Mouse (Mus musculus): ENCODE results near the gene Eno1.

Eno1 gene

DNA sequence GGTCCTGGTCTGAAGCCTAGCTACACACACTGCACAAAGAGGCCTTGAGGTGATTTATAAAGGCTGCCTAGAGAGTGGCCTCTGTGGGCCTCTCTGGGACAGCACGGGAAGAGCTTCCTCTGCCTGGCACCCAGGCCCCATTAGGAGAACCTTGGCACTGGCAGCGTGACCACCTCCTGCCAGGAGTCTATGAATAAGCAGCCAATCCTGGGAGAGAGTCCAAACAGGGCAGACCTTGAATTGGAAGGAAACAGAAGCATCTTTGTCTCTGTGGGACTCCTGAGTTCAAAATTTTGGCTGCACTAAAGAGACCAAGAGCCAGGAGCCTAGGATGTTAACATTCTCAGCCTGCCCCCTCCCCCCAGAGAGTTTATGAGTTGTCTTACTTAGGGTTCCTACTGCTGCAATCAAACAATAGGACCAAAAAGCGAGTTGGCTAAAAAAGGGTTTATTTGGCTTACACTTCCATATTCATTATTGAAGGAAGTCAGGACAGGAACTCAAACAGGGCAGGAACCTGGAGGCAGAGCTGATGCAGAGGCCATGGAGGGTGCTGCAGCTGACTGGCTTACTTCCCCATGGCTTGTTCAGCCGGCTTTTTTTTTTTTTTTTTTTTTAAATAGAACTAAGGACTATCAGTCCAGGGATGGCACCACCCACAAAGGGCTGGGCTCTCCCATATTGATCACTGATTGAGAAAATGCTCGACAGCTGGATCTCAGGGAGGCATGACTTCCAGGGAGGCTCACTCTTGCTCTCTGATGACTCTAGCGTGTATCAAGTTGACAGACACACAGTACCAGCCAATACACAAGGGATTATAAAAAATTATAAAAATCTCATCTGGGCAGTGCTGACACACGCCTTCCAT, 9.5 kb upstream of the Eno1 start:
- peak; percentile 80 to 90 for DNase-seq

DNA sequence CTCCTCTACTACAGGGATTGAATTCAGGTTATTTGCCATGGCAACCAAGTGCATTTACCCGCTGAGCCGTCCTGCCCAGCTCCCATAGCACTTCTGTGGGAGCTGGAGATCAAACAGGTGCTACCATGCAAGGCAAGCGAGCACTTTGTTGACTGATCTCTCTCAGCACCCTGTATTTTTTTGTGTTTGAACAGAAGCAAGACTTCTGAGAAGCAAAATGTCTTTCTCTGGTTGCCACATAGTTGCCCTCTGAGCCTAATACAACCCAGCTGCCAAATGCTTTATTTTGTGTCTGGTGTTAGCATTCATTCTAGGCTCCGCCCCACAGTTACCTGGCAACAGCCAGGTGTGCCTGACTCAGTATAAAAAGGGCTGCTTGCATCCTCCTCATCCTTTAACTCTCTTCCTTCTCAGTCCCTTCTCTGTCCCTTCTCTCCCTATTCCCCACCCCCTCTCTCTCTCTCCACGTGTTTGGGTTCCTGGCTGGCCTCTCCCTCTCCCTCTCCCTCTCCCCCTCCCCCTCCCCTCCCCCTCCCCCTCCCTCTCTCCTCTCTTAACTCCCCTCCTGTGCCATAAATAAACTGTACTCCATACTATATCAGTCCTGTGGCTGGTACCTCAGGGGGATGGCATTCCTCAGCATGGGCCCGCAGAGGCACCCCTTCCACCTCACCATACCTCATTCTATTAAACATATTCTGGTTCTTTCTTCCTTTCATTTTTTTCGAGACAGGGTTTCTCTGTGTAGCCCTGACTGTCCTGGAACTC, 7.8 kb upstream of the Eno1 start:
- DNase-seq, result no peak

- no peak for DNase-seq
Observed at GRCm38 (mm10) chr4:150229747-150230390, 6.7 kb upstream of the Eno1 start.

DNA sequence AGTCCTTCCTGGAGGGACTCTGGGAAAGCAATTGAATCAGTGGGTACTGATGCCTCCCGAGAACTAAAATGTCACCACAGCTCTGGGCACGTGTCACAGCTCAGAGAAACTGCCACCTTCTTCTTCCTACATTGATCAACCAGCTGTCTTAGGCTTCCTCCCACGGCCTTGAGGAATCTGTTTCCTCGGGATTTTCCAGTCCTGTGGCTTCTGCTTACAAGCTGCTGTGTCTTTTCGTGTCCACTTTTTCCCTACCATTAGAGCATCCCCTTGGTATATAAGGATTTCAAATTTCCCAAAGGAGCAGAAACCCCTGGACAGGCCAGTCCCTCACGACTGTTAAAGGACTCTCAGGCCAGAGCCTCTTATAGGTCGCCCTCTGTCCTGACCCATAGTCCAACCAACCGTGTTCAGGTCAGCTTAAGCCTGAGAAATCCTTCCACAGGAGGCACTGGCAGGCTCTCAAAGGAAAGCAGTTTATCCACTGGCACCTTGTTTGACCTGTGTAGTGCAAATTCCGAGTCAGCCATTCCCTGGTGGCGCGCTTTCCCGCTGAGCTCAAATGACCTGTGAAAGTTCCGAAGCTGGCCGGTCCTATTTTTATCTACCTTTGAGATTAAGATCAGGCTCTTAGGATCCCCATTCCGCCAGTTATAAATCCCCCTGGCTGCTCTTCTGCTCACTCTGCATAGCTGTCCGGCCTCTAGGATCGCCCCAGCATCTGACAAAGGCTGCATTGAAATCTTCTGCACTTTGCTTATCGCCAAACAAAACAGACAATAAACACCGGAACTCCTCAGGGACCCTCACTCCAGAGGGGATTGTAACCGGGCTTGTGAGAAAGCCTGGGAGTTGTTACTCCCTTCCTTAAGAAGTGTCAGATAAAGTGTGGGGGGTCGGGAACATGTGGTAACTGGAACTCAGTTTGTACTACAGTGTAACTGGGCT, 5.8 kb upstream of the Eno1 start:
- peak; percentile 84 to 91 for DNase-seq

GRCm38 (mm10) chr4:150231871-150232270, 4.7 kb upstream of the Eno1 start:
- no peak for DNase-seq

DNA sequence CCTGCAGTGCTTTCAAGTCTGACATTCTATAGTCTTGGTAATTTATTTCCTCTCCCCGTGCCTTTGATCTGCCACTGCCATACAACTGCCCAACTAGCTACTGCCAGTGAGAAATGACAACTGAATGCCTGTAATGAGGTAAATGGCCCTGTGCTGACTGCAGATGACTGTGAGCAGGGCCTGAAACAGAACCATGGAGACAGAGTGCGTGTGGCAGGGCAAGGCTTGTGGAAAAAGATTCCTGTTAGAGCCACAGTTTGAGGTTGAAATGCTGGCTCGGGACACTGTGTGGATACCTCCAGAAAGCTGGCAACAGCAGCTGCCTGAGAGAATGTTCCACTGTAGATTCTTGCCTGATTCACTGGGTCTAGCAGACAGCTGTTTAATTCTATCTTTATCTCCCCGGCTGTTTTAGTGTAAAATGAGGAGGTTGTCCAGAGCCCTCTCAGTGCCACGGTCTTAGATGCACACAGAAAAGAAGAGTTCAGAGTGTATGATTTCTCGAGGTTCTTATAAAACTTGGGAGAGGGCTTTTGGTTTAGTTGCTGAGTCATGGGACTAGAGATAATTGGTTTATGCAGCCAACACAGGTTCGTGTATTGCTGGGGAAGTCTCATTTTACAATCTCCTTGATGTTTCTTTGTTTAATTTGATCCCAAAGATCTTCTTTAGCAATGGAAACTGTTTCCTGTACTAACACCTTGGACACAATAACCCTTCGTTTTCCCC, 1.8 kb upstream of the Eno1 start:
- no peak for DNase-seq

DNA sequence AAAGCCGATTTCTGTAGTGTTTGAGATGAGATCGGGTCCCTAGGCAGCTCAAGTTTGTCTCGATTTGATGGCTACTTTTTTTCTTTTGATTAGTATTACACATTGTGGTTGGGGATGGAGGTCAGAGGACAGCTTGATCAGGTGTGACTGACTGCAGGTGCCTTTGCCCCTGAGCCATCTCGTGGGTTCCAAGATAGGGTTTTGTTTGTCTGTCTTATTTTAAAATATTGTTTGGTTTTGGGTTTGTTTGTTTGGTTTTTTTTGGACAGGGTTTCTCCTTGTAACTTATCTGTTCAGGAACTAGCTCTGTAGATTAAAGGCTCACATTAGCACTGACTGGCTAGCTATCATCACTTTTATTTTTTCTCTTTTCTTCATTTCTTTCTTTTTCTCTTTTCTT, 936 bp upstream of the Eno1 start:
- DNase-seq, result no peak

DNA sequence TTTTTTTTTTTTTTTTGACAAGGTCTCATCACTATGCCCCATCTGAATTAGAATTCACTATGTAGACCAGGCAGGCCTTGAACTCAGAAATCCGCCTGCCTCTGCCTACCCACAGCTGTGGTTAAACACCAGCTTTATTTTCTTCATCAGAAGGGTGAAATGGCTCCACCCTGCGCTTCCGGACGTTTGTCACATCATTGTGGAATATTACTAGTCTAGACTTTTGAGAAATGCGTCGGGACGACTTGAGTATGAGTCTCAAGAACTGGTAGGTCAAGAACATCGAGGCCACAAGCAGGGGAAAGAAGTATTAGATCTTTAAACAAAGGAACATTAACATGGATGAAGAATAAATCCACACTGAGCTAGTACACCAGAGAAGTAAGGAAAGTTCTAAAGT, 490 bp upstream of the Eno1 start:
- DNase-seq, result no peak

DNA sequence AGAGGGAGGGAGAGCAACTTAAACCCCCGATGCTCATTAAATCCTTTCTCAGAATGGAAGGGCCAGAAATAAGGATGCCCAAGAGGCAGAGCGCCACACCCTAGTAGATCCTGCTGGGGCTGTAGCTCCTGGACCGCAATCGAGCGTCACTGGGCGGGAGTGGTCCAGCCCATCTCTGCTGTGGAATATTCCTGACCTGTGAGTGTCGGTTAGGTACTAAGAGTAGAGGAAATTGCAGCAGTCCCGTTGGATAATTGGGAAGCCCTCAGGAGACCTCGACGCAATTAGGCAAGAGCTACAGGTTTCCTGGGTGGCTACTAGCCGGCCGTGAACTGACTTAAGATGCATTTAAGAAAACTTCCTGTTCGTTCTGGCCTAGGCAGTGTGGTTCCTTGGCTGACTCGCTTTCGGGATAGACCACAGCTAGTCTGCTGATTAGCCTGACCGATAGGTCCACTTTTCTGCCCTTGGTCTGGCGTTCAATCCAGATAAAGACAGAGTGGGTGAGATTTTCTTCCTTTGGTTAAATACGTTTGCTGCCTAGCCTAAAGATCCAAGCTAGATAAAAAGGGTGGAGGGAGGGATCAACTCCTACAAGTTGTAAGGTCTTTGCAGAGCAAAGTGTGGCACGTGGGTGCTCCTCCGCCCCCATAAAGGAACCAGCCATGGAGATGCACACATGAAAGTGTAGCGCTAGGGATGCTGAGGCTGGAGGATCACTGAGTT, 1.3 kb downstream of the Eno1 start:
- peak; percentile 40 to 69 for DNase-seq

- peak; percentile 31 to 70 for DNase-seq
Observed at GRCm38 (mm10) chr4:150238433-150239086, 2.0 kb downstream of the Eno1 start.

DNA sequence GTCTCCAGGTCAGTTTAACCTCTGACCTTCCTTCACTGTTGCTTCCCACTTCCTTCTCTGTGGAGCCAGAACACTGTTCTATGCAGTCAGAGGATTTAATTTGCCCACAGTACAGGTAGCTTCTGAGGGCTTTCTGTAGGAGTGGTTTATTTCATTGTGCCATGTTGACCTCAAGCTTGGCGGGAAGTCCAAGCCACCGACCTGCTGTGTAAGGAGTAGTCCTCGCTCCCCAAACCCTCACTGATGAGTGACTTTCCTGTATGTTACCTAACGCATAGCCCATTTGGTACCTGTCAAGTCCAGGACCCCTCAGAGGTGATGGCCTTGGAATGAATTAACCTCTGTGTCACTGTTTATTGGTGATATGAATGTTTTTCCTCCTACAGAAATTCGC, 2.6 kb downstream of the Eno1 start:
- no peak for DNase-seq

DNA sequence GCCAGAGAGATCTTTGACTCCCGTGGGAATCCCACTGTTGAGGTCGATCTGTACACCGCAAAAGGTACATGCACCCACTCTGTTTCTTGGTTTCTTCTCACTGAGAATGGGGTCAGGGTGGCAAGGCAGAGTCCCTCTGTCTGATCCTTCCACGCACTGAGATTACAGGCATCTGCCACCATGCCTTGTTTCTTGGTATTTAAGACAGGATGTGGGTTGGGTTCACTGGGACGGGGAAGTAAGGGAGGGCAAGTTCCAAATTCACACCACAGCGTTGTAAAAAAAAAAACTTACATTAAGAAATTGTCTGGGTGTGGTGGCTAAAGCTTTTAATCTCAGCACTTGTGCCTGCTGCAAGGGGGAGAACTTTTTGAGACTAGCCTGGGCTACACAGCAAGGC, 3.0 kb downstream of the Eno1 start:
- DNase-seq, result no peak

DNA sequence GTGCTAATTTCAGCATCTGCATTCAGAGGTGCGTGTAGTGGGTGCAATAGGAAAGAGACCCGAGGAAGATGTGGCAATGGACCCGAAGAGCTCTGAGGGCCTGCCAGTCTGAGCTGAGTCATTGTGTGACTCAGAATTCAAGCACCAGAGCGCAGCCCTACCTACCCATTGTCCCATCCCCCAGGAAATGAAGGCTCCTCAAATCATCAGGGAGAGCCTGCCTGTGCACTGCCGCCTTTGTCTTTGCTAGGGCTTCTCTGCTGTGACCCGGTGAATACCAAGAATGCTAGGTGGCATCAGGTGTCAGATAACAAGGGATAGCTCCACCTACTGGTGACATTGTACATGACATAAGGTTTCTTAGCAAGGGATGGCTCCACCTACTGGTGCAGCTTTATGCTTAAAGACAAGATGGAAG, 3.4 kb downstream of the Eno1 start:
- peak; percentile 78 to 91 for DNase-seq

DNA sequence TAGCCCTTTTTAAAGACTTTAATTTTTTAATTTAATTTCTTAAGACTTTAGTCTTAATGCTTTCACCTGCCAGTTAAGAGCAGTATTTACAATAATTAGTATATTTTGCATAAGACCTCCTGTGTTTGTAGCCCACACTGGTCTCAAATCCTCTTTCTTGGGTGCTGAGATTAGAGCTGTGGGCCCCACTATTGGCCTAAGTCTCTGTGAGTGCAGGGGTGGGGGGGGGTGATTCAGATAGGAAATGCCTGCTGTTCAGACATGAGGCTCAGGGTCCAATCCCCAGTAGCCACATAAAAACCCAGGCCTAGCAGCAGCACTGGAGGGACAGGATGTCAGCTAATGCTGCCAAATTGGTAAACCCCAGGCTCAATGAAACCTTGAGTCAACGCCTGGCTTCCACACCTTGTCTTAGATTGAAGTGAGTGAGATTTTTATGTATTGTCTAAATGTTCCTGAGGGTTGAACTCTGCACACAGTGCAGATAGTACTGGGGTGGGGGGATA, 3.9 kb downstream of the Eno1 start:
- no peak for DNase-seq

- no peak for DNase-seq
Observed at GRCm38 (mm10) chr4:150241708-150242107, 5.2 kb downstream of the Eno1 start.

- no peak for DNase-seq
Observed at GRCm38 (mm10) chr4:150242745-150243144, 6.2 kb downstream of the Eno1 start.

DNA sequence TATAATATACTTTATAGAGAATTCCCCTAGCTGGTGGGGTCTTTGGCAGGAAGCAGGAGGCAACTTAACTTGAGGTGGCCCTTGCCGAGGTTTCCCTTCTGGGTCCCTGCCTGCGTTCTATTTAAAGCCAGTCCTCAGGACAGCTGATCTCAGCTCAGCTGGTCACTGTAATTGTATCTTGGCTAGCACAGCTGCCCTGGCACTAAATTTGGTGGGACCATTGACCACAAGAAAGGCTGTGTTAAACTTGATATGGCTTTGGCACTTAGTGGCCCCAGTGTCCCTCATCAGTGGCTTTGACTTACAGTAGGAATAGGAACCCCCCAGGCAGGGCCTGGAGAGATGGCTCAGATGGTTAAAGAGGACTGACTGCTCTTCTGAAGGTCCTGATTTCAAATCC, 9.4 kb downstream of the Eno1 start:
- DNase-seq, result no peak

- peak; percentile 71 to 76 for DNase-seq
Observed at GRCm38 (mm10) chr4:150248009-150248408, 11.5 kb downstream of the Eno1 start.

DNA sequence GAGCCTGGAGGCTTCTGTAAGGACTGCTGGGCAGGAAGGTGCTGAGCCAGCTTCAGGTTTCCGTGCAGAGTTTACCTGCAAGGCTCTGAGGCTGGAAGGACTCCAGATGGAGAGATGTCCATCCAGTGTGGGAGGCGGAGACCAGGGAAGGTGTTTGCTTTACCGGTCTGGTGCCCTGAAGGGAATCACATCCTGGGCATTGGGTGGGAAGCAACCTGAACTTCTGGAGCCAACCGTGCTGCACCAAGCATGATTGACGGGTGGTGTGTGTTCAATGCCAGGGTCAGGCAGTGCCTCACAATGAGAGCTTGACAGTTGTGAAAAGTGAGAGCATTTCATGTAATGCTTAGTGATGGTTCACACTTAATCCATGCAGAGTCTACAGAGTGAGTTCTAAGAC, 12.4 kb downstream of the Eno1 start:
- no peak for DNase-seq

DNA sequence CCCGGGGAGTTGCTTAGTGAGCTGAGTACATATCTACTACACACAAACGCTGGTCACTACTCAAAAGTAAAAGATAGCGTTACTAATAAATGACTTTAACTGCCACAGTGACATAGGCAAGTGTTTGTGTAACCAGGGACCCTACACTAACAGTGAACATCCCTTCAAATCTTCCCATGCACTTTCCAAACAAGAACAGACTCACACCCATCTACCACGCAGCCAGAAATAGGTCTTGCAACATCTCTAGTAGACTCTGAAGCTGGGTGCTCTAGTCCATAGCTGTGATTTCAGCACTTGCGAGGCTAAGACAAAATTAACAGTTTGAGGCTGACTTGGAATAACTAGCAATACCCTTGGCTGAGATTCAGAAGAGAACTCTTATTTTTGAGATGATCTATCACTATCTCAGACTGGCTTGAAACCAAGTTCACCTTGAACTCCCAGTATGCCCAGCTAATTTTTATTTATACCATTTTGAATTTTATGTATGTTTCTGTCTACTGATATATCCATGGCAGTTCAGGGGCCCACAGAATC, 13.3 kb downstream of the Eno1 start:
- no peak for DNase-seq
